Mouse (Mus musculus): Measurements from ENCODE around the gene Gm45716.

The Gm45716 gene

DNA sequence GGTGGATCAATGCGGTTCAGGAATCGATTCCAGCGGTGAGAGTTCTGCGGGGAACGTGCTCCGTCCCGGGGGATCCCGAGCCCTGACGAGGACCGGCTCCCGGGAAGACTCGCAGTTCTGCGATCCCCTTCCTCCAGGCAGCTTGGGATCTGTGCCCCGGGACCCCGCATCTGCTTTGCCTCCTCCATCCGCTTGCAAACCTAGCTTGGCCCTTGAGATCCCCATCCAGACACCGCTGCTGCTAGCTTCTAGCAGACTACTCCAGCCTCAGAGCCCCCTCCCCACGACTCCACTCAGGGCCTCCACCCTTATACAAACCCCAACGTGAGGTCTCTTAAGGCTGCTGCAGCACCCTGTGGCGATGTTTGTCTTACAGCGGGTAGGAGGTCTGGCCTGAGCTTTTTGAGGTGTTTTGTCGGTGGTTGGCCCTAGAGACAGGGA is 62.2 kb downstream of the Gm45716 start:
- DNase-seq (ENCODE audit: low read depth, low spot score) = no peak

DNA sequence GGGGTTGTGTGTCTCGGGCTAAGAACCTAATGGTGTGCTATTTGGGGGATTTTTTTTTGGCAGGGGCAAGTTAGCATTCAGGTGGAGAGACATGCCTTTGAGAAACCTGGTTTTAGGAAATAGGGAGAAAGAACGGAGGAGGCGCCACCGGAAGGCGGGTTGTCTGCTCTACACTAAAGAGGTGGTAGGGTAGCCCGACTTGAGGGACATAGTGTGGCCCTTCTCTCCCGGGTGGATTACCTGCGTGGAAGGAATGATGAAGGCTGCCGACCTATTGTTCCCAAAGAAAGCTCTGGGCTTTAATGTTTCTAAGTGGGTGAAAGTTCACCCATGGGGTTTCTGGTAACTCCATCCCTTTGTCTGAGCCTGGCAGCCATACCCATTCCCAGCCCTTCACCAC is 62.7 kb downstream of the Gm45716 start:
- no peak for DNase-seq (ENCODE audit: low read depth, low spot score)

DNA sequence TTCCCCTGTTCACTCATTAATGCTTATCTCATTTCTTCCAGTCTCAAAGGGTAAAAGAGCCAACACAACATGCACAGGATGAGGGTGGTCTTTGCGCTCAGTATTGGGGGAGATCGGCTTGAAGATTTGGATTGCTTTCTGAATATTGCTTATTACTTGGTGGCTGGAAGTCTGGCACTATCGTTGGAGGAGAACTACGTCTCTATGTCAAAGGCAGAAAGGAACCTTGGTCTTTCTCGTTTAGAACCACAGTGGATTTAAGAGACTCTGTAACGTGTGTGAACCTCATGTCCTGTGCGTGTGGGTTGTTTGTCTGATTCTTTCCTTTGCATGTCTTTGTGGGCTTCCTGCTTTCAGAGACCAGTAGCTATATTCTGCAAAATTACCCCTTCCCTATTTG is 63.2 kb downstream of the Gm45716 start:
- DNase-seq (ENCODE audit: low read depth, low spot score) = no peak

DNA sequence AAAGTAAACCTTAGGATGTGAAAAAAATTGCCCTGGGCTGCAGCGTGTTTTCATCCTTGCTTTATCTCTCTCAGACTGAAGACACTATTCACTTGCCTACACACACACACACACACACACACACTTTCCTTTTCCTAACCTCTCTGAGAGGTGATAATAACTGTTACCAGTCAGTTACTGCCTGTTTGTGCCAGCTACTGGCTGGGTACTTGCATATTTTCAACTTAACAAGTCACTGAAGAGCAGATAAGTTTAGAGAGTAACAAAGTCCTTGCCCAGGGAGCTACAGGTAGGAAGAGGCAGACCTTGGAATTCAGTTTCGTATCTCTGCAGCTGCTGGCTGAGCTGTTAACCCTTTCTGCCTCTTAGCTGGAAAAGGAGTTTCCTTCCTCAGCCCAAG is 64.4 kb downstream of the Gm45716 start:
- no peak for DNase-seq (ENCODE audit: low read depth, low spot score)

DNA sequence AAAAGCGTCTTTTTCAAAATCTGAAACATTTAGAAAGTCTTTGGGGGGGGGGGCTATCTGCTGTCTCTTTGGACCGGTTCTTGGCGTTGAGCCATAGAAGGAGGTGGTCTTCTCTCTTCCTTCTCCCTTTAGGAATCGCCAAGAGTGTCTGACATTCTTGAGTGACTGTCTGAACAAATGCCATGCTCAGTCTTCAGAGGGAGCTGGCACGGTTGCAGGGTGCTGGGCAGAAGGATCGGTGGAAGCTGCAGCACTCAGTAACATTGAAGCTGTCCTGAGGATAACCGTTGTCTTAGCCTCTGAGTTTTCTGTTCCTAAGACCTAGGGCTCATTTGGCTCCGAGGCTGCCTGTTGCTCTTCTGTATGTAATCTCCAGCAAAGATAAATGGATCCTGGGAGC is 64.9 kb downstream of the Gm45716 start:
- no peak for DNase-seq (ENCODE audit: low read depth, low spot score)

DNA sequence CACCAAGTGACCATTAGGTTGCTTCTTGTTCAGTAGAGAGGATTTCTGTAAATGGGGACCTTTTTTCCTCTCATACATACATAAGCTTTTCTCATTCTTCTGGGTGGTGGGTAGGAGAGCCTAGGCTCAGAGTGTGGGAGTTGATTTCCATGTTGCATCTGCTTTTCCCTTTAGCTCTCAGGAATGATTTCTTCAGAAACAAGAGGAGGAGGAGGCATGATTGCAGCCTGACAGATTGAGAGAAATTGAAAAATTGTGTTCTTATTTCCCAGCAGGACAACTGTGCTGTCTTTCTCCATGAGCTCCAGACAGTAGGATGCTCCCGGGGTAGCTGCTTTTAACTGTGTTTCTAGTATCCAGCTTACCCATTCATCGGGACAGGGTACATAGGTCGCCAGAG is 67.1 kb downstream of the Gm45716 start:
- no peak for DNase-seq (ENCODE audit: low read depth, low spot score)

DNA sequence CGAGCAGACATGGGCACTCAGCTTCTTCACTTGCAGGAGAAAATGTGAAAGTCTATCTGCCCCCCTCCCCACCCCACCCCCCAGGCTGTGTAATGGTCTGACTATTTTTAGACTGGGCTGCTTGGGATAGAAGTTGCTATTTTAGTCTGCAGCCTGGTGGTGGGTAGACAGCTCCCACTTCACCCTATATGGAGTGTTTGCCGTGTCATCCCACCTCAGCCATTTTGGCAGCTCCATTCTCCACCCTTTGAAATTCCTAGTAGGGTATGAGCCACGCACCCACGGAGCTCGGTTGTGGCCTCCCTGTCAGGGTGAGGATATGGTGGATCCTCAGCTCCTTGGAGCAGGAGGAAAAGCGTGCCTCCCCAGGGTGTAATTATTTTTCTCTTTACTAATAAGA is 68.2 kb downstream of the Gm45716 start:
- no peak for DNase-seq (ENCODE audit: low read depth, low spot score)

DNA sequence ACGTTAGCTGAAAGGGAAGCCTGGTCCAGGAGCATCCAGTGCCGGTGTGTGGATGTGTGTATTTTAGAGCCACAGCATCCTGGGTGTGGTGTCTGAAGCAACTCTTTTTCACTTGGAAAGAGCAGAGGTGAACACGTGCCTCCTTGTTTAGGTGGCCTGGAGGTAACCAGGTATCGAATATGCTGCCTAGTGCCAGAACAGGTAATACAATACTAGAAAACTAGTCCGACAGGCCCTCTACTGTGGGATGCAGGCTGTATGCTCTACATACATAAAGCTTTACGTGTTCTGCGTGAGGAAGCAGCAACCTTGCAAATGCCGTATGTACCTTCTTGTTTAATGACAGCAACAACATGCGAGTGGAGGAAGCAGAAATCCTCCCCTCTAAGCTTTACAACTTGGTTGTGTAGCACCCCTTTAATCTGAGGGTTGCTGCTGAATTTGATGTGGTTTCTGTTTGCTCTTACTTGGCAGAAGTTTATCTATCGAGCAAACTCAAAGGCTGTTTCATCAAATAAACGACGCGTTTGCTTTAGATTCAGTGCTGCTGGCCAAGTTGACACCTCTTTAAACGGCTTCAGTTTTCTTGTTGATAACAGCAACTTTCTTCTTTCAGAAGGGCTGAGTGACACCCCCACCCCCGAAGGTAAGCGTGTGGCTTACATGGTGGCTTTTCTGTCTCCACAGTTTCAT is 69.5 kb downstream of the Gm45716 start:
- DNase-seq (ENCODE audit: low read depth, low spot score) = no peak

DNA sequence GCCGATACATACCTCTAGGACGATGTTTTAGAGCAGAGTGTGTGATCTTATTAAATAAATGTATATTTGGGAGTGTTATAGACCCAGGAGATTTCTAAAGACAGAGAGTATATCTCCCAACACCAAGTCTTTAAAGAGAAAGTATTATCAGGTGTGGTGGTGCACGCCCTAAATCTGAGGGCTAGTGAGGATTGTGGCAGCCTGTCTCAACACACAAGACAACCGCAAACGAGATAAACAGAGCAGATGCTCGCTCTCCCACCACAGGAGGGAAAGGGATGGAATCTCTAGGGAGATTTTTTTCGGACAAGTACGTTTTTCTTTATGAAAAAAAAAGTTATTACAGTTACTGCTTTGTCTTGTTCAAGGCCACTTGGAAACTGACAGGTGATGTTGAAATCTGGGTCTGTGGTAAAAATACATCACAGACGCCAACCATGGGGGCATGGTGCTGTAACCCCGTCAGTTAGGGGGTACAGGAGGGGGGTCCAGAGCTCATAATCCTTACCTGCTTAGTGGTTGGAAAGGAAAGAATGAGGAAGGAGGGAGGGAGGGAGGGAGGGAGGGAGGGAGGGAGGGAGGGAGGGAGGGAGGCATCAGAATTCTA is 70.9 kb downstream of the Gm45716 start:
- DNase-seq (ENCODE audit: low read depth, low spot score) = no peak

DNA sequence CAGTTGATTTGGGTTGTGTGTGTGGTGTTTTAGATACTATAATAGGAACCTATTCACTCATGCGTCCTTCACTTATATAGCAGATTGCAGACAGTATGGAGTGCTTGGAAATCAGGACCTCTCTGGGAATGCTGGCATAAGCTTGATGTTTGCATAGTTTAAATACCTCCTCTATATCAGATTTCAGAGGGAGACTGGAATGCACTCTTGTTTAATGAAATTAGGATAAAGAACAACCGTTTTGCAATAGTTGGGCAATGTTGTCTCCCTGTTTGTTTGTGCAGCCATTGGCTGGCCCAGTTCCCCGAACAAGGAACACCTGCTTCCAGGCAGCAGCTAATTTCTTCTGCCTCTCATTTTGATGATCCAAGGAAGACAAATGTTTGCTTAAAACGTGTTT is 71.6 kb downstream of the Gm45716 start:
- DNase-seq (ENCODE audit: low read depth, low spot score) = no peak

DNA sequence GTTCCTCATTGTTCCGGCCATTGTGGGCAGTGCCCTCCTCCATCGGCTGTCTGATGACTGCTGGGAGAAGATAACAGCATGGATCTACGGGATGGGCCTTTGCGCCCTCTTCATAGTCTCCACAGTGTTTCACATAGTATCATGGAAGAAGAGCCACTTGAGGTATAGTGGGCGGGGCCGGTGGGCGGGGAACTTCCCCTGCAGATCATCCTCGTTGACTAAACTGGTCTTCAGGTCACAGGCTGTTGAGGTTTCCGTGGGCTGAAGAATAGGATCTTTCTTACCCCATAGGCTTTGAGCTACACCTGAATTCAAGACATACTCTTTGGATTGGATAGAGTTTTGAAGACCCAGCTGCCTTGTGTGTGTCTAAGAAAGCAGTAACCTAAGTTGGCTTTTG is 72.3 kb downstream of the Gm45716 start:
- DNase-seq (ENCODE audit: low read depth, low spot score) = no peak

DNA sequence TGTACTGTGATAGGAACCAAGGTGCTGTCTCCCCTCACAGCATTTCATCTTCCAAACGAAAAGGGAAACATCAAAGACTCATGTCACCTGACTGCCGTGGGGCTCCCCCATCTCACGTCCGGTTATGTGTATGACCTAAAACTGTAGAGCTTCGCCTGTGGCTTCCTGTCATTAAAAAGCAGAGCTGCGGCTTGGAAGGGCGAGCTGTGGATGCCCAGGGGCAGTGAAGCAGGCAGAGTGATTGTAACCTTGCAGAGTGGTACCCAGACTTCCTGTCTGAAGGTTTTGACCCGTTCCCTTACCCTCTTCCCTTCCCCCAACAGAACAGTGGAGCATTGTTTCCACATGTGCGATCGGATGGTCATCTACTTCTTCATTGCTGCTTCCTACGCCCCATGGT is 76.7 kb downstream of the Gm45716 start:
- peak; percentile 82 for DNase-seq (ENCODE audit: low read depth, low spot score)

DNA sequence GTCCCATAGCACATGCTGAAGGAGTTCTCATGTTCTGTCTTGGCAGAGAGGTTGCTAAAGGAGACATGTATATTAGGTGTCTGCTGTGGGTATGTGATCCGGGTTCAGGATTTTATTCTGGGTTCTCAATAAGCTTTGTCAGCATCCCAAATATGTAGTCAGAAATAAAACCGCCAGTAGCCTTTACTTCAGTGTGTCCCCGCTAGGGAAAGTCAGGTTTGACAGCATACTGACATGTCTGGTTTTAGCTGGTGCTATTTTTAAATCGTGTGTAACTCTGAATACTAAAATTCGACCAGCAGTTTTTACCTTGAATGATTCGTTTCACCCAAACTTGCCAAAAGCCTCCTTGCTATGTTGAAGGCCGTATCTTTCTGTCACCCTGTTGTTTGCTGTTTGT is 78.1 kb downstream of the Gm45716 start:
- no peak for DNase-seq (ENCODE audit: low read depth, low spot score)

DNA sequence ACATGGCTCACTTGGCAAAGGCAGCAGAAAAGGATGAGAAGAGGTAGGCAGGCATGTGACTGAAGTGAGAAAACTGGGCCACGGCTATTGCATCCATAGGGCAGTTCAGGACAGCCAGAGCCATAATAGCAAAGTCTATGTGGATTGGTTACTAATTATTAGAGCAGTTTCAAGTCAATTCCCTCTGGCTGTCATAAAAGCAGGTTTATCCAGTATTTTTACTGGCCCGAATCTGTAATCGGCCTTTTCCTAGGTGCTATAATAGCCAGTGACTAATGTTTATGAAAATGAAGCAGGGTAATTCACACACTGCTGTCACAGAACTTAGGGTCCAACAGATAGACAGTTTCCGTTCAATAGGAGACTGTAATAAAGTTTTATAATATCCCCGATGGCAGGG is 81.5 kb downstream of the Gm45716 start:
- no peak for DNase-seq (ENCODE audit: low read depth, low spot score)

DNA sequence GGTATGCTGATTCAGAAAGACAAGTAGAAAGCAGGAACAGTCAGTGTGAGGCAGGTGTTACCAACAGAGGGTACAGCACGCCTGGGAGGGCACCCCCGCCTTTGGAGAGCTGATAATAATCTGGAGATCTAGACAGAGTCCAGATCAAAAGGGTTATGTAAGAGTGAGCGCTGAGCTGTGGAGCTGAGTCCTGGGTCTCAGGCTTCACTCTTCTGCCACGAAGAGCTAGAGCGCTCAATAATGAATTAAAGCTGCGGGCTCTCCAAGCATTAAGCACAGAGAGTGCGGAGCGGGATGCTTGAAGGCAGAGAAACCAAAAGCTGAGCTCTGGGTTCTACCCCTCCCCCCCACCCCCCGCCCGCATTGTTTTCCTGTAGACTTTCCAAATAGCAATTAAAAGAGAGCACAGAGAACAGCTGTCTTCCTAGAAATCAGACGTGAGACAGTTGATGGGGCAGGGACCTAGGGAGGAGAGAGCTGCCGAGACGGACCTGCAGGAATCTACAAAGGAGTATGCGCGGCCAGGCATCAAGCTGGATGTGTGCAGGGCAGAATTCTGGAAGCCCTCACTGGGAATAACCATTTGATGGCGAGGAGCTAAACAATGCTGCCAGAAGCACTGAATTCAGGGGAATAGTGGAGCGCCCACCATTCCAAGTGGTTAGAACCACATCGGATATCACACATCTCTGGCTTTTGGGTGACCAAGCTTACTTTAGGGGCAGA is 82.1 kb downstream of the Gm45716 start:
- no peak for DNase-seq (ENCODE audit: low read depth, low spot score)

DNA sequence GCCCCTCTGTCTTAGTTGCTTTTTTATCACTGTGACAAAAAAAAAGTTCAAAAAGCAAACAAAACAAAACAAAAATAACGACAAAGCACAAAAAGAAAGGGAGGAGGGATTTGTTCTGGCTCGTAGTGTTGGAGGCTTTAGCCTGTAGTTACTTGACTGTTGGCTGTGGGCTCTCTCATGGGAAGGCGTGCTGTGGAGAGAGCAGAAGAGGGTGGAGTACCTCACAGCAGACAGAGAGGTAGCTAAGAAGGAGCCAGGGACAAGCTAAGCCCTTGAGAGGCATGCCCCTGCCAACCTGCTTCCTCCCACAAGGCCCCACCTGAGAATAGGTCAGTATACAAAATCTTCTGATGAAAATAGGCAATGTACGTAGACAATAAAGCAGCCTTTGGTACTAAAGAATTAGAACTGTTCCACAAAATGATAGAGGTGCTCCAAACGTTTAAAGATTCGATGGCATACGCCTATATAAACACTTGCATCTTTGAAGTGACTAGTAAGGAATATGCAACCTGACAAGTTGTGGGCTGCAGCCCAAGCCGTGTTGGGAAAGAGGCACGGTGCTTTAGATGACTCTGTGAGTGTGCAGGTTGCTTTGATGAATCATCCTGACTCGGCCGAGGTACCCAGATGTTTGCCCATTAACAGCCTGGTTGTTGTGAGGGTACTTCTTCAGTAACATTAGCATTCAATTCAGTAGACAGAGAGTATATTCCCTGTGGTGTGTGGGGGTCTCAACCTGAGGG is 82.8 kb downstream of the Gm45716 start:
- DNase-seq (ENCODE audit: low read depth, low spot score) = no peak

DNA sequence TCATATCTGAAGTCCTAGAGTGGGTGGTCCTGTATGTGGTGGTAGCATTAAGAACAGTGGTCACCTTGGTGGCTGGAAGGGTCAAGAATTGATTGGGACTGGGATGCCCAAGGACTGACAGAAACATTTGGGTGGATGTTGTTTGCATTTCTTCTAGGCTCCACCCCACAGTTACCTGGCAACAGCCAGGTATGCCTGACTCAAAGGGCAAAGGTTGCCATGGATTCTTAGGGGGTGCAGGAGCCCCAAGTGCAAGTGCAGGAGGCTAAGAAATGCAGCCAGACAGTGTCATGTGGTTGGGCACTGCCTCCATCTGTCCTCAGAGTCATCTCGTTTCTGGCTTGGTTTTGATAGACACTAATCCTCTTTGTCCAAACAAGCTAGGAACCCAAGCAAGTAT is 86.7 kb downstream of the Gm45716 start:
- no peak for DNase-seq (ENCODE audit: low read depth, low spot score)

DNA sequence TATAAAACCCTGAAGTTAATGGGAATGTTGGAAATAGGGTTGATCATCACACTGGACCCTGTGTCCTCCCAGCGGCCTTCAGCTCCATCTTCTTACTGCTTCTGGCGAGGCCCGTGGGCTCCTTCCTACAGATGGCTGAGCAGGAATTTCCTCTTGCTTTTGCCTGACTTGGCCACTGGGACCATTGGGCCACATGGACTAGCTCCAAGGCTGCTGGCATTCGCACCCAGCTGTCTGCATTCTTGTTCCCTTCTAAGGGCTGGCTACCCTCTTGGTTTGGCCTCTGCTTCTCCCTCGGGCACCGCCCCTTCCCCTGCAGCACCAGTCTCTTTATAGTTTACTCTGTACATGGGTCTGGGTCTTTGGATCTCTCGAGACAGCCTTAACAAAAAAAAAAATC is 88.2 kb downstream of the Gm45716 start:
- DNase-seq (ENCODE audit: low read depth, low spot score) = no peak

DNA sequence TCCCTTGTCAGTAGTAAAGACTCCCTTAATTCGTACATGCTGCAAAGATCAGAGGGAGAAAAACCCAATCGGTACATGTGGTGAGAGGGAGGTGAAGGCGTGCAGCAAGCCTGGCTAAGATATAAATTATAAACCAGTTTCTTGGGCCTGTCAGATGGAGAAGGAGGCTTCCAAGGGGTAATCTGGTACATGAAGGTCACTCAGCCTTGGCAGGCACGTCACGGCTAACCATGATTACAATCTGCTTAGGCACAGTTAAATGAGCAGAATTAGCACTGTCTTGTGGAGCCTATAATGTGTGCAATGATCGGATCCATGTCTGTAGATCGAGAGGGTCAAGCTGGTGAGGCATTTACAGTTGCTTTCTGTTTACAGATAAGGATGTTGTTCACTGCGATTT is 88.7 kb downstream of the Gm45716 start:
- DNase-seq (ENCODE audit: low read depth, low spot score) = no peak

DNA sequence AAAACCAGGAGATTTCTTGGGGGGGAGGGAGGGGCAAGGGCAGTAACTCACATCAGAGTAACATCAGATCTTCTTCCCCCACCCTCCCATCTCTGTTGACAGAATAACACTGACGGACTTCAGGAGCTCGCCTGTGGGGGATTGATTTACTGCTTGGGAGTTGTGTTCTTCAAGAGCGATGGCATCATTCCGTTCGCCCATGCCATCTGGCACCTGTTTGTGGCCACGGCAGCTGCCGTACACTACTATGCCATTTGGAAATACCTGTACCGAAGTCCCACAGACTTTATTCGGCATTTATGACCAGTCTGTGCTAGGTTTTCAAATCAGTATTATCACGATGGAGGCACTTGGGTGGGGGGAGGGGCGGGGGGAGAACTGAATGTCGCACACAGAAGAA is 89.1 kb downstream of the Gm45716 start:
- DNase-seq (ENCODE audit: low read depth, low spot score) = no peak

DNA sequence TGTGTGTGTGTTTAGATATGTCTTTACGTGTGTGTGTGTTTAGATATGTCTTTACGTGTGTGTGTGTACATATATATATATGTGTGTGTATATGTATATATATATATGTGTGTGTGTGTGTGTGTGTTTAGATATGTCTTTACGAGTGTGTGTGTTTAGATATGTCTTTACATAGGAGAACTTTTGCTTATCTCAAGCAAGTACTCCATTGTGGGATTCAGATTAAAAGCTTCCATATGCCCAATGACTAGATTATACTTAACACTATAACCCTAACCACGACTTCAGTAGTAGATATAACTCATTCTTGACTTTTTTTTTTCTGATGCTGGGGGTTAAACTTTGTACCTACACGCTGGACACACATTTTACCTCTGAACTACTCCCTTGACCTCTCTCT is 92.6 kb downstream of the Gm45716 start:
- no peak for DNase-seq (ENCODE audit: low read depth, low spot score)

DNA sequence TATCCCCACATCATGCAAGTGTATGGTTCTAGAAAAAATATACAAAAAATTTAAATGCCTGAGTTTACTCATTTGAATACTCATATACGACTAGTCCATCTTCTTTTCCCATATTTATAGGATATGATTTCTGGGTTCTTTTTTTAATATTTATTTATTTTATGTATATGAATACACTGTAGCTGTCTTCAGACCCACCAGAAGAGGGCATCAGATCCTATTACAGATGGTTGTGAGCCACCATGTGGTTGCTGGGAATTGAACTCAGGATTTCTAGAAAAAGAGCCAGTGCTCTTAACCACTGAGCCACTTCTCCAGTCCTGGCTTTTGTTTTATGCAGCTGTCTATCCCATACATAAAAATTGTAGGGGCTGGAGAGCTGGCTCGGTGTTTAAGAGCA is 94.5 kb downstream of the Gm45716 start:
- DNase-seq (ENCODE audit: low read depth, low spot score) = peak; percentile 4
